Mouse (Mus musculus) stomach, postnatal 0 days (tissue): ENCODE measurements around the gene Esam. TPM values are rescaled to one million over a fixed set of nuclear protein-coding genes. Genes with fewer than 3 reads are reported as not detected.
A peak's percentile ranks its signal among the peaks of the same experiment; 100 is the strongest.

Source experiments
- ATAC-seq: fragments of 200-750 bp; cut with Nextera tagmentation; 2 replicates; pipeline ENCODE4 v1.8.0; 2017; ENCODE audit not compliant: low FRiP score, low TSS enrichment
- DNase-seq: peaks from one replicate; pipeline ENCODE4 v3.0.0-alpha.2; 2016; ENCODE audit warnings: low spot score
- H3K27ac ChIP-seq: fragments of 300-500 bp; sonication (generic); replicated peaks from 2 replicates; pipeline ENCODE4 v1.5.1; 2014; ENCODE audit warnings: mild to moderate bottlenecking, control low read depth
- H3K27me3 ChIP-seq: fragments of 300-500 bp; sonication (generic); 2 replicates; pipeline ENCODE4 v1.6.1; 2014; ENCODE audit warnings: low read length; ENCODE audit not compliant: control insufficient read depth, insufficient read depth
- H3K36me3 ChIP-seq: fragments of 300-500 bp; sonication (generic); 2 replicates; pipeline ENCODE4 v1.6.1; 2014; ENCODE audit warnings: low read length, mixed read lengths; ENCODE audit not compliant: control insufficient read depth, insufficient read depth
- H3K4me1 ChIP-seq: fragments of 300-500 bp; sonication (generic); replicated peaks from 2 replicates; pipeline ENCODE4 v1.6.1; 2014; ENCODE audit warnings: antibody characterized with exemption; ENCODE audit not compliant: control insufficient read depth, insufficient read depth
- H3K4me2 ChIP-seq: fragments of 300-500 bp; sonication (generic); replicated peaks from 2 replicates; pipeline ENCODE4 v1.6.1; 2014; ENCODE audit warnings: low read depth, mild to moderate bottlenecking, control low read depth, moderate library complexity
- H3K4me3 ChIP-seq: fragments of 300-500 bp; sonication (generic); 2 replicates; pipeline ENCODE4 v1.5.1; 2014; ENCODE audit warnings: low read depth, low read length, control low read depth
- H3K9ac ChIP-seq: fragments of 300-500 bp; sonication (generic); 2 replicates; pipeline ENCODE4 v1.6.1; 2014; ENCODE audit warnings: mild to moderate bottlenecking, low read length, control low read depth, mixed read lengths
- H3K9me3 ChIP-seq: fragments of 300-500 bp; sonication (generic); 2 replicates; pipeline ENCODE4 v1.6.1; 2016; ENCODE audit warnings: low read length; ENCODE audit not compliant: control insufficient read depth
- CTCF ChIP-seq: IDR thresholded peaks from 2 replicates; pipeline ENCODE4 v1.5.1; 2016; ENCODE audit warnings: antibody characterized with exemption, low read depth, mild to moderate bottlenecking, moderate library complexity
- EP300 ChIP-seq: optimal IDR thresholded peaks from 2 replicates; pipeline ENCODE3; 2016; ENCODE audit warnings: antibody characterized with exemption
- WGBS: fragments of 180-500 bp; shearing (Covaris S2); extraction: QIAGEN DNeasy Blood & Tissue Kit; methylation state at CpG from one replicate; pipeline ENCODE4 v1.1.7; 2014; 5-methylcytosine and 5-hydroxymethylcytosine counted together
- polyA plus RNA-seq: library from polyadenylated mRNA; unstranded; fragments of >200 nt; fragmentation: Nextera tagmentation; extraction: Ambion mirVana; gene quantifications from 2 replicates; pipeline ENCODE4 v1.2.1, GENCODE M21; 2015

Gene Esam
- polyA plus RNA-seq, 1 experiment from 2014 or later: 30.5 TPM

DNA sequence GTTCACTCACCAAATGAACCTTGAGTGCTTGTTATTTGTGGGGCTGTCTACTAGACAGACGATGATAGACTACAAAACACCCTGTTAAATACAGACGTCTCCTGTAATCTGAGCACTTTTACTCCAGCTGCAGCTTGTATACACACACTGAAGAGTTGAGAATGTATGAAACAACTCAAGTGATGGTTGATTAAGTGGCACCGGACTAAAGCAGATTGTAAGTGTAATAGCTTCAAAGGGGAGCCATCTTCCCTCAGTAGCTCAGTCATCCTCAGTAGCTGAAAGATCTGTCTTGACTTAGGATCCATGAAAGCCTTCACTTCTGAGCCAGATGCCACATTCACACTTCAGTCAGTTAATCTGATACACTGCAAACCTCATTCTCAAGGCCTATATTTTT lies 32.1 kb upstream of the Esam start:
- no peak overlapping the region for H3K4me2 ChIP-seq
- no peaks in the 10 kb centered on the region for H3K4me1 ChIP-seq
- ATAC-seq (no peak), DNase-seq (no peak)
- no peak overlapping the region for H3K4me3 ChIP-seq
- H3K9me3 ChIP-seq: no peaks in the 10 kb centered on the region
- no peak overlapping the region for H3K9ac ChIP-seq
- no peaks in the 10 kb centered on the region for H3K27me3 ChIP-seq
- no peaks in the 10 kb centered on the region for H3K36me3 ChIP-seq
- 54% methylated on average over 3 of the region's 3 CpGs for WGBS
- TF ChIP-seq CTCF (no peak), EP300 (no peak)
- H3K27ac ChIP-seq: no peak overlapping the region

DNA sequence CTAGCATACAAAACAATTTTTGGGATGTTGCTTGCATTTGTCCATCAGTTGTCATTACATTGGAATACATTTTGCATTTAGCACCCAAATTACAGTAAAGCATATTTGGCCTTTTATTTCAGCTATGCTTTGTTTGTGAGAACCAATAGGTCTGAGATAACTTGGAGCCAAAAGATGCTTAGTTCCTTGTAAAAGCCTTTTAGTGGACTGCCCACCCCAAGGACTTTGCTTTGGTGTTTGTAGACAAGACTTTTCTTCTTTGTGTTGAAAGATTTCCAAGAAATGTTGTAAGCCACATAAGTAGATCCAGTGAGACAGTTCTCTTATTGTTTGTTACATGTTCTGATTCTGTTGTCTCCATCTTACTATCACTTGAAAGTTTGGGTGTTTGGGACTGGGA lies 31.6 kb upstream of the Esam start:
- H3K9me3 ChIP-seq: no peaks in the 10 kb centered on the region
- no peak overlapping the region for H3K27ac ChIP-seq
- no peaks in the 10 kb centered on the region for H3K36me3 ChIP-seq
- no peak overlapping the region for H3K4me3 ChIP-seq
- no peak overlapping the region for H3K4me2 ChIP-seq
- DNase-seq (no peak), ATAC-seq (no peak)
- no peak overlapping the region for H3K9ac ChIP-seq
- no peaks in the 10 kb centered on the region for H3K27me3 ChIP-seq
- no peaks in the 10 kb centered on the region for H3K4me1 ChIP-seq
- TF ChIP-seq EP300 (no peak), CTCF (no peak)

DNA sequence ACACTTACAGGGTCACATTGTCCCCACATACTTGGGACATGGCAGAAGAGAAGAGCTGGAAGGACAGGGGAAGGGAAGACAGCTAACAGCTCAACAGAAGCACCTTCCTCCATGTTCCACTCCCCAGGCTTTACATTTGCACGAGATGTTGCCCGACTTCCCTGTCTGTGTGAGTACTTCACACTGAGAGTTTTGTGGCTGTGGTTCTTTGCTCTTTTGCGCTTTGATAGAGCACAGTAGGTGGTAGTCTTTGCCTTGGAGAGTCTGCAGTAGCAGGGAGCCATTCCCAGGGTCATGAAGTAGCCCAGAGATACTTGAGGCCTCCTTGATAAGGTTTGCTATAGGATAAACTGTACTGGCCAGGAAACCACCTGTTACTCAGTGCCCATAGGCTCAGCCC lies 27.7 kb upstream of the Esam start:
- WGBS: 81% methylated on average over 3 of the region's 3 CpGs
- H3K4me1 ChIP-seq: no peaks in the 10 kb centered on the region
- no peaks in the 10 kb centered on the region for H3K36me3 ChIP-seq
- H3K9me3 ChIP-seq: no peaks in the 10 kb centered on the region
- no peaks in the 10 kb centered on the region for H3K27me3 ChIP-seq
- H3K4me3 ChIP-seq: no peak overlapping the region
- DNase-seq (no peak), ATAC-seq (no peak)
- no peak overlapping the region for H3K9ac ChIP-seq
- no peak overlapping the region for H3K27ac ChIP-seq
- H3K4me2 ChIP-seq: no peak overlapping the region
- TF ChIP-seq CTCF: no peak

DNA sequence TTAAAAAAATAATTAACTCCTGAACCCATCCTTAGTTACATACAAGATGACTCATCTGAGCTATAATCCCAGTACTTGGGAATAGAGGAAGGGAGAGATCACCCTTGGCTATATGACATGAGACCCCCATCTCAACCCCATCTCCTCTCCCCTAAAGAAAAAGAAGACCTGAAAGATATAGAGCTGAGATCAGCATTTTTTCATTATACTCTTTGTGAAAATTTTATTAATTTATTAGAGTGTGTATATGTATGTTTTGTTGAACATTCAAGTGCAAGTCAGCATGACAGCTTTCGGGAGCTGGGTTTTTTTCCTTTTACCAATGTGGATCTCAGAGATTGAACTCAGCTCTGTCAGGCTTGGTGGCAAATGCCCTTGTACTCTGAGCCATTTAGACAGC lies 26.7 kb upstream of the Esam start:
- H3K9ac ChIP-seq: no peak overlapping the region
- no peak overlapping the region for H3K27ac ChIP-seq
- H3K9me3 ChIP-seq: no peaks in the 10 kb centered on the region
- no peaks in the 10 kb centered on the region for H3K27me3 ChIP-seq
- H3K4me3 ChIP-seq: no peak overlapping the region
- 90% methylated on average over 1 of the region's 1 CpGs for WGBS
- no peaks in the 10 kb centered on the region for H3K36me3 ChIP-seq
- no peaks in the 10 kb centered on the region for H3K4me1 ChIP-seq
- no peak overlapping the region for H3K4me2 ChIP-seq
- DNase-seq (no peak), ATAC-seq (no peak)
- TF ChIP-seq EP300 (no peak), CTCF (no peak)

DNA sequence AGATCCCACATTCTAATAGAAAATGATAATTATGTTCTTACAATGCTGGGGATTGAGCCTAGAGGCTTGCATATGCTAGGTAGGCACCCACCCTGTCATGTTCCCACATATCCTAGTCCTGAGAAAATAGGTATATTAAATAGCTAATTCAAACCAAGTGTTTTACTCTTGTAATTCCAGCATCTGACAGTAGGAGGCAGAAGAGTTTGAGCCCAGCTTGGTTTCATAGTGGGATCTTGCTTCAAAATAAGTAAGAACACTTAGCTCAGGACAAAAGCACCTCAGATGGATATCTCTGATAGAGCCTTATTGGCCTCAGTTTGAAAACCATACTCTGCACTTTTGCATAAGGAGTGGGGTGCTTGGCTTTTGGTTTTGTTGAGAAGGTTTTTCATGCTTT lies 23.5 kb upstream of the Esam start:
- TF ChIP-seq CTCF: peak; percentile 14; the same call in 1 of the 2 replicates
- TF ChIP-seq EP300: no peak
- H3K4me1 ChIP-seq: no peaks in the 10 kb centered on the region
- H3K9me3 ChIP-seq: no peaks in the 10 kb centered on the region
- H3K4me2 ChIP-seq: no peak overlapping the region
- no peaks in the 10 kb centered on the region for H3K36me3 ChIP-seq
- H3K9ac ChIP-seq: no peak overlapping the region
- H3K27ac ChIP-seq: no peak overlapping the region
- no peak for ATAC-seq
- H3K27me3 ChIP-seq: no peaks in the 10 kb centered on the region
- DNase-seq: no peak
- H3K4me3 ChIP-seq: no peak overlapping the region

DNA sequence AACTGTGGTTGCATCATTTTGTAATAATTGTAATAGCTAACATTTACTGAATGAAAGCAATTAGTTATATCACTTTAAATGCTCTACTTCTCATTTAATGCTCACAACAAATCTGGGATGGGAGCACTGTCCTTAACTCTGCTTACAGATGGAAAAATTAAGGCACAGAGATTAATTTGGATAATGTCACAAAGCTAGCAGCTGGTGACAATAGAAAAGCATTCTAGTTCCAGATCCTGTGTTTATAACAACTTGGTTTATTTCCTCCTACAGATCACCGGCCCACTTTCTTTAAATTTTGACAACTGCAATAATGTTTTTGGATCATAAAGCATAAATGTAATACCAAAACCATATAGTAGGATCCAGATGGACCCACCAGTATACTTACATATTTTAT lies 21.9 kb upstream of the Esam start:
- H3K27ac ChIP-seq: no peak overlapping the region
- WGBS: 63% methylated on average over 1 of the region's 1 CpGs
- H3K4me1 ChIP-seq: no peaks in the 10 kb centered on the region
- ATAC-seq (no peak), DNase-seq (no peak)
- no peak overlapping the region for H3K4me3 ChIP-seq
- no peaks in the 10 kb centered on the region for H3K27me3 ChIP-seq
- H3K9ac ChIP-seq: no peak overlapping the region
- TF ChIP-seq CTCF (no peak), EP300 (no peak)
- H3K9me3 ChIP-seq: no peaks in the 10 kb centered on the region
- H3K36me3 ChIP-seq: no peaks in the 10 kb centered on the region
- H3K4me2 ChIP-seq: no peak overlapping the region

DNA sequence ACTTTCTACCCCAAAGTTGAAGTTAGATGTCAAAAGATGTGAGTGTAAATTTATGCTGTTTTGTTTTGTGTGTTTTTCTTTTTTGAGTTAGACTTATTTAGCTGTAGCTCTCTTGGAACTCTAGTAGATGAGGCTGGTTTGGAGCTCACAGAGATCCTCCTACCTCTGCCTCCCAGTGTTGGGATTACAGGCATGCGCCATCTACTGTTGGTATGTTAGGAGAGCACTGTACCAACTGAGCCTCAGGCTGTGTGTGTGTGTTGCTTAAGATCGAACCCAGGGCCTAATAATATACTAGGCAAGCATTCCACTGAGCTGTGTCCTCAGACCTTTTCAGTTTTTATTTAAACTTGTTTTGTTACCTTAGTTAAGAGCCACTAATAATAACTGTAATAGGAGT lies 15.8 kb upstream of the Esam start:
- Histone ChIP-seq H3K9ac (no peak overlapping the region), H3K27me3 (no peaks in the 10 kb centered on the region), H3K4me1 (0 out of 2 replicates have a peak, but pooled peaks cover 4% of the 10 kb centered on the region), H3K9me3 (no peaks in the 10 kb centered on the region), H3K4me2 (no peak overlapping the region), H3K27ac (no peak overlapping the region), H3K36me3 (no peaks in the 10 kb centered on the region), H3K4me3 (no peak overlapping the region)
- ATAC-seq (no peak), DNase-seq (no peak)
- TF ChIP-seq CTCF (peak; percentile 31; the same call in 1 of the 2 replicates), EP300 (no peak)
- 93% methylated on average over 2 of the region's 2 CpGs for WGBS
